Mouse (Mus musculus): ENCODE results near the gene Neurl2. TPM values are rescaled to one million over a fixed set of nuclear protein-coding genes. Genes with fewer than 3 reads are reported as not detected.
"Not testable (repeated sequence)": the region's sequence is repeated elsewhere in the genome, so short reads cannot be mapped to it uniquely, and the experiment has no call there.

Neurl2 gene
- polyA plus RNA-seq, 1 experiment = 17.9 TPM

DNA sequence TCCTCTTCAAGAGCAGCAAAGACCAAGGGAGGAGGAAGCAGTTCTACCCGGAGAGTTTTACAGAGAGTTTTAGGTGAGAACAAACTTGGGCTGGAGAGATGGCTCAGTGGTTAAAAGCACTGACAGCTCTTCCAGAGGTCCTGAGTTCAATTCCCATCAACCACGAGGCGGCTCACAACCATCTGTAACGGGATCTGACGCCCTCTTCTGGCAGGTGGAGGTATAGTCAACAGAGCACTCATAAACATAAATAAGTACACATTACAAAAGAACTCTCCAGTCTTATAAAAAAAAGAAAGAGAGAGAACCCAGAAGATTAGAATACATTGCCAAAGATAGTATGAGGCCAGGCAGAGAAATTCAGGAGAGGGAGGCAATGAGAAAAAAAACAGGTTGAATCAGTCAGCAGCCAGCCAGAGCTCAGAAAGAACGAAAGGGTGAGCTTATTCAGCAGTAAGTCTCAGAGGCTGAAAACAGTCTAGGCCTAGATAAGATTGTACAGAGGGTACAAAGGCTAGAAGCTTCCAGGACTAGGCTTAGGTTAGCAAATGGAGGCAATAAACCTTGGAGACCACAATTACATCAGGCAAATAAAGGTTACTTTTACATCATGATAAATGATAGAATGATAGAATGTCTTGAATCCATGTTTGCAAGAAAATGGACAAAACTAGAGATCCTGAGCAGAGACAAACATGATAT is 38.5 kb upstream of the Neurl2 start:
- WGBS = 61% methylated on average over 6 of the region's 6 CpGs
- Histone ChIP-seq H3K4me1 (ENCODE audit: control insufficient read depth, insufficient read depth, low read length) (peaks cover 9% of the 10 kb centered on the region; the same call in 1 of the 2 replicates), H3K4me3 (replicated peaks; ENCODE audit: extremely low read depth, low read depth, low read length) (no peak overlapping the region)
- DNase-seq = no peak
- TF ChIP-seq POLR2A (IDR thresholded peaks at IDR 0.05; ENCODE audit: borderline replicate concordance, extremely low read depth, low read depth, low read length) (no peak), CTCF (IDR thresholded peaks at IDR 0.05; ENCODE audit: insufficient read depth, low read length) (no peak)

DNA sequence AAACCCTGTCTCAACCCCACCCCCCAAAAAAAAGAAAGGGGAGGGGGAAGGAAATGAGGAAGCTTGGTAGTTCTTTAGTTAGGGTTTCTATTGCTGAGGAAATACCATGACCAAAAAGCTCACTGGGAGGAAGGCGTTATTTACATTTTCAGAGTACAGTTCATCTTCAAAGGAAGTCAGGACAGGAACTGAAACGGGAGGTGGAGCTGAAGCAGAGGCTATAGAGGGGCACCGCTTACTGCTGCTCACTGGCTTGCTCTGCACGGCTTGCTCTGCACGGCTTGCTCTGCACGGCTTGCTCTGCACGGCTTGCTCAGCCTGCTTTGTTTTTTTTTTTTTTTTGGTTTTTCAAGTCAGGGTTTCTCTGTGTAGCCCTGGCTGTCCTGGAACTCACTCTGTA is 35.2 kb upstream of the Neurl2 start:
- 22% methylated on average over 7 of the region's 7 CpGs for WGBS
- Histone ChIP-seq H3K4me3 (replicated peaks; ENCODE audit: extremely low read depth, low read depth, low read length) (no peak overlapping the region), H3K4me1 (ENCODE audit: control insufficient read depth, insufficient read depth, low read length) (peaks cover 7% of the 10 kb centered on the region)
- TF ChIP-seq CTCF (IDR thresholded peaks at IDR 0.05; ENCODE audit: insufficient read depth, low read length) = no peak
- TF ChIP-seq POLR2A (IDR thresholded peaks at IDR 0.05; ENCODE audit: borderline replicate concordance, extremely low read depth, low read depth, low read length) = peak; percentile 22; the same call in 1 of the 2 replicates
- DNase-seq = no peak

DNA sequence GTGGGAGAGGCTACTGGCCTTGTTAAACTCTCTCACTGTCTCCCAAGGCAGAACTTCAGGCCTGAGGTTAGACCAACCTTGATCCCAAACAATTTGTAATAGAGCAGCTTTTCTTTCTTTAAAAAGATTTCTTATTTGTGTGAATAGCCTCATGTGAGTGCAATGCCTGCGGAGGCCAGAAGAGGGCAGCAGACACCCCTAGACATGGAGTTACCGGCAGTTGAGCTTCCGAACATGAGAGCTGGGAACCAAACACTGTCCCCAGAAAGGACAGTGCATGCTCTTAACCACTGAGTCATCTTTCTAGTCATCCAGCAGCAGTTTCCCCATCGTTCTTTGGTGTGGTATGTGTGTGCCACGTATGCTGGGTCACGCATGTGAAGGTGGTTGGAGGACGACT is 34.3 kb upstream of the Neurl2 start:
- WGBS = 92% methylated on average over 7 of the region's 7 CpGs
- Histone ChIP-seq H3K4me1 (ENCODE audit: control insufficient read depth, insufficient read depth, low read length) (peaks cover 6% of the 10 kb centered on the region), H3K4me3 (replicated peaks; ENCODE audit: extremely low read depth, low read depth, low read length) (no peak overlapping the region)
- TF ChIP-seq POLR2A (IDR thresholded peaks at IDR 0.05; ENCODE audit: borderline replicate concordance, extremely low read depth, low read depth, low read length) (no peak), CTCF (IDR thresholded peaks at IDR 0.05; ENCODE audit: insufficient read depth, low read length) (peak; percentile 62)
- DNase-seq = no peak

DNA sequence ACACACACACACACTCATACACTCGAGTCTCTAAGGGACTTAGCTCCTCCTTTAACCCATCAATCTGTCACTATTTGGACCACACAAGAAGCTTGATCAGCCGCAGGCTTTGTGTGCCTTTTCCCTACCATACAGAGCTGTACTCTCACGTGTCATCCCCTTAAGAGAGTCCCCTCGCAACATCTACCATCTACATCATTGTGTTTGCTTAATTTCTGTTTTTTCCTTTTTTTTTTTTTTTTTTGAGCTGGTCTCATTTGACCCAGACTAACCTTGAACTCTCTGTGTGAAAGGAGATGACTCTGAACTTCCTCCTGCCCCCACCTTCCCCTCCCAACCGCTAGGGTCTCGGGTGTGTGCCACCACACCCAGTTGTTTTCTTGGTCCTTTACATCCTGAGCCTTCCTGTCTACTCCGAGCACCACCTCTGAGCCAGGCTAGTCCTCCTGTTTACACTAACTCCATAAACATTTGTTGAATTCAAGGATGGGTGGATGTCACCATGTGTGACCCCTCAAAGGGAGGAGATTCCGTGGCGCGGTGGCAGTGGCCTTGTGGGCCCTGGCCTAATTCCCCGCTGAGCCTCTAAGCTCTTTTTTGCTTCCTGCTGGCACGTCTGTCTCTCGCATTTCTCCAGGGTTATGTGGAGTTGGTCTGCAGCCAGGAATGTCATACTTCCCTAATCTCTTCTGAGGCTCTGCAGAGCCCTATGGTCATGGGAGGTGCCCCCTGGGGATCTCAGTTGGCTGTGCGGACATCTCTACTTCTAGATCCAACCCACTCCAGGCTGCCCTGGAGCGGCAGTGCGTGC is 33.7 kb upstream of the Neurl2 start:
- H3K4me3 ChIP-seq (replicated peaks; ENCODE audit: extremely low read depth, low read depth, low read length) = no peak overlapping the region
- WGBS = 13% methylated on average over 16 of the region's 16 CpGs
- TF ChIP-seq POLR2A (IDR thresholded peaks at IDR 0.05; ENCODE audit: borderline replicate concordance, extremely low read depth, low read depth, low read length) (no peak), CTCF (IDR thresholded peaks at IDR 0.05; ENCODE audit: insufficient read depth, low read length) (0 out of 2 replicates have a peak, but pooled peaks have one; percentile 24)
- H3K4me1 ChIP-seq (ENCODE audit: control insufficient read depth, insufficient read depth, low read length) = peaks cover 10% of the 10 kb centered on the region
- DNase-seq = peak; percentile 59

DNA sequence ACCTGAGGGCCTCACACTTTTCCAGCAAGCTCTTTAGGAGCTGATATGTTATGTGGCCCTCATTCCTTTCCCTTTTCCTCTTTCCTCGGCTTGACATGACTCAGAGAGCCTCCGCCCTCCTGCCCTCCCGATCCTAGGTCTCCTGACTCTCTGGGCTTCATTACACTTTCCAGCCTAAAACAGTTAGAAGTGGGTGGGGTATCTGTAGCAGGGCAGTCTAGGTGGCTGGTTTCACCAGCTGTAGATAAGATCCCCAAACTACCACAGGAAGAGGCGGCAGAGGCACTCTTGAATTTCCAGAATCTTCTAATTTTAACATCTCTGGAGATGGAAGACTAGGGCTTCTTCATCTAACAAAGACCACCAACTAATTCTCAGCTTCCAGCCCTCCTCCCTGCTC is 31.3 kb upstream of the Neurl2 start:
- TF ChIP-seq POLR2A (IDR thresholded peaks at IDR 0.05; ENCODE audit: borderline replicate concordance, extremely low read depth, low read depth, low read length) (no peak), CTCF (IDR thresholded peaks at IDR 0.05; ENCODE audit: insufficient read depth, low read length) (no peak)
- no peak for DNase-seq
- no peak overlapping the region for H3K4me3 ChIP-seq (replicated peaks; ENCODE audit: extremely low read depth, low read depth, low read length)
- H3K4me1 ChIP-seq (ENCODE audit: control insufficient read depth, insufficient read depth, low read length) = peaks cover 20% of the 10 kb centered on the region
- 54% methylated on average over 4 of the region's 4 CpGs for WGBS

DNA sequence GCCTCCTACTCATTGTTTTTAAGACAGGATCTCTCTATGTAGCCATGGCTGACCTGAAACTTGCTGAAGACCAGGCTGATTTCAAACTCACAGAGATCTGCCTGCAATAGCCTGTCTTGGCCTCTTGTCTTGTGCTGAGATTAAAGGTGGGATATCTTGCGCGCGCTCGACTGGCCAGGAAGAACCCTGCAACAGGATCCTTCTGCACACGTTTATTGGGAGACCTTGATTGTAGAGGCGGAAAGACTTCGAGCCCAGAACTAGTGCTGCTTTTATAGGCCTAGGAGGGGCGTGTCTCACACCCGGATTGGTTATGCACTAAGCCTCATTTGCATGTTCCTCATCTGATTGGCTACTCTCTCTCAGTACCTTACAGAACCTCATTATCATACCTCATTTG is 30.2 kb upstream of the Neurl2 start:
- peaks cover 20% of the 10 kb centered on the region for H3K4me1 ChIP-seq (ENCODE audit: control insufficient read depth, insufficient read depth, low read length)
- H3K4me3 ChIP-seq (replicated peaks; ENCODE audit: extremely low read depth, low read depth, low read length); DNase-seq: not testable (repeated sequence)
- 95% methylated on average over 9 of the region's 9 CpGs for WGBS

- DNase-seq = no peak
- peaks cover 24% of the 10 kb centered on the region for H3K4me1 ChIP-seq (ENCODE audit: control insufficient read depth, insufficient read depth, low read length)
These were observed 29.1 kb upstream of the Neurl2 start for GRCm38 (mm10) chr2:164862179-164862861.

DNA sequence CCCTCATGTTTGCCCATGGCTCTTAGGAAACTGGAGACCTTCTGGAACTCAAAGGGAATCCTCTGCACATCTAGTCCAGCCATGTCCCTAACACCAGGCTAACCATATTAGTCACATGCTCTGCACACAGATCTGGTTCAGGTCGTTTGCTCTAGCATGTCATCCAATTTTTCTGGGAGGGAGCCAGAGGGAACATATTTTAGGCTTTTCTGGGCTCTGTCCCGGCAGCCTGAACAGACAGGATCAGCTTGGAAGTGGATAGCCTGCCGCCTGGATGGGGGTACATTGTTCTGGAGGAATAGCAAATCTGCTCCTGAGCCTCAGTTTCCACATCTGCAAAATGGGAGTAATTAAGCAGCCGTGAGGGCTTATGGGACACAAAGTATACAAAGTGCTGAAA is 27.8 kb upstream of the Neurl2 start:
- DNase-seq = no peak
- Histone ChIP-seq H3K4me1 (ENCODE audit: control insufficient read depth, insufficient read depth, low read length) (peaks cover 20% of the 10 kb centered on the region), H3K4me3 (replicated peaks; ENCODE audit: extremely low read depth, low read depth, low read length) (no peak overlapping the region)
- 54% methylated on average over 4 of the region's 4 CpGs for WGBS
- TF ChIP-seq POLR2A (IDR thresholded peaks at IDR 0.05; ENCODE audit: borderline replicate concordance, extremely low read depth, low read depth, low read length) (no peak), CTCF (IDR thresholded peaks at IDR 0.05; ENCODE audit: insufficient read depth, low read length) (no peak)

More at GRCm38 (mm10) chr2:164862179-164862861, 29.1 kb upstream of the Neurl2 start:
- TF ChIP-seq CTCF (IDR thresholded peaks at IDR 0.05; ENCODE audit: insufficient read depth, low read length) = no peak
- TF ChIP-seq POLR2A (IDR thresholded peaks at IDR 0.05; ENCODE audit: borderline replicate concordance, extremely low read depth, low read depth, low read length) = no peak
- H3K4me3 ChIP-seq (replicated peaks; ENCODE audit: extremely low read depth, low read depth, low read length) = no peak overlapping the region
- WGBS = 19% methylated on average over 9 of the region's 9 CpGs

DNA sequence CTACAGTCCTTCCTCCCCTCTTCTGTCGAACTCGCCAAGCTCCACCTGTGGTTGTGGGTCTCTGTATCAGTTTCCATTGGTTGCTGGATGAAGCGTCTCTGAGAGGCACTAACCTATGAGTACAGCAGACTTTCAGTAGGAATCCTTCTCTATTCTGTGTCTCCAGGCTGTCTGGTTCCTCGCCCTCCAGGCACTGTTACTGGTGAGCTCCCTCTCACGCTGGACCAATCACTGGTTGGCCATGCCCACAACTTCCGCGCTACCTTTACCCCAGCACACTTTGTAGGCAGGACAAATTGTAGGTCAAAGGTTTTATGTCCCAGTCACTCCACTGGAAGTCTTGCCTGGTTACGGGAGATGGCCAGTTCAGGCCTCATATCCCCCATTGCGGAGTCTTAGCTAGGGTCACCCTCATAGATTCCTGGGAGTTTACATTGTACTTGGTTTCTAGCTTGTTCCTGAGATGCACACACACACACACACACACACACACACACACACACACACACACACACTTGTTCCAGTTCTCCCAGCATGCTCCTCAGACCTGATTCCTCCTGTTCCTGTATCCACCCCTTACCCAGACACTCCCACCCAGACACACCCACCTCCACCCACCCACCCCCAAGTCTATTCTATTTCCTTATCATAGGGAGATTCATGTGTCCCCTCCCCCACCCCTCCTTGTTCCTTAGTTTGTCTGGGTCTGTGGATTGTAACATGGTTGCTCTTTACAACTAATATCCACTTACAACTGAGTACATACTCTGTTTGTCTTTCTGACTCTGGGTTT is 26.6 kb upstream of the Neurl2 start:
- WGBS = 80% methylated on average over 9 of the region's 9 CpGs
- Histone ChIP-seq H3K4me1 (ENCODE audit: control insufficient read depth, insufficient read depth, low read length) (peaks cover 22% of the 10 kb centered on the region), H3K4me3 (replicated peaks; ENCODE audit: extremely low read depth, low read depth, low read length) (no peak overlapping the region)
- TF ChIP-seq CTCF (IDR thresholded peaks at IDR 0.05; ENCODE audit: insufficient read depth, low read length) (no peak), POLR2A (IDR thresholded peaks at IDR 0.05; ENCODE audit: borderline replicate concordance, extremely low read depth, low read depth, low read length) (no peak)
- no peak for DNase-seq

Measured in lung, adult 2 months (tissue).